Mouse (Mus musculus): ENCODE results near the gene Lce1i. TPM values are rescaled to one million over a fixed set of nuclear protein-coding genes. Genes with fewer than 3 reads are reported as not detected.

Lce1i gene
- polyA plus RNA-seq (2012): not detected in 2 replicates

- no peak for TF ChIP-seq GATA1 (IDR thresholded peaks at IDR 0.05; ENCODE audit: low read length)
Observed at GRCm38 (mm10) chr3:92778799-92779198, at the start of gene Lce1i. TSS of gene Lce1i (minus strand) at chr3:92778899.

- TF ChIP-seq GATA1 (IDR thresholded peaks at IDR 0.05; ENCODE audit: low read length): no peak
Observed at GRCm38 (mm10) chr3:92827108-92827507, 48.4 kb upstream of the Lce1i start, which contains the start of gene Kprp. TSS of gene Kprp (minus strand) at chr3:92827247.

GRCm38 (mm10) chr3:92825808-92826207, 47.1 kb upstream of the Lce1i start:
- TF ChIP-seq GATA1 (IDR thresholded peaks at IDR 0.05; ENCODE audit: low read length): no peak

GRCm38 (mm10) chr3:92815581-92815980, 36.9 kb upstream of the Lce1i start:
- TF ChIP-seq GATA1 (IDR thresholded peaks at IDR 0.05; ENCODE audit: low read length): no peak

- no peak for TF ChIP-seq GATA1 (IDR thresholded peaks at IDR 0.05; ENCODE audit: low read length)
Observed at GRCm38 (mm10) chr3:92807791-92808190, 29.1 kb upstream of the Lce1i start, which contains the start of gene Lce1k. TSS of gene Lce1k (minus strand) at chr3:92807891.

GRCm38 (mm10) chr3:92790414-92790813, 11.7 kb upstream of the Lce1i start, which contains the start of gene Lce1j:
TSS of gene Lce1j (minus strand) at chr3:92790514.
- no peak for TF ChIP-seq GATA1 (IDR thresholded peaks at IDR 0.05; ENCODE audit: low read length)

- no peak for TF ChIP-seq GATA1 (IDR thresholded peaks at IDR 0.05; ENCODE audit: low read length)
Observed at GRCm38 (mm10) chr3:92771573-92771972, 7.1 kb downstream of the Lce1i start.

- TF ChIP-seq GATA1 (IDR thresholded peaks at IDR 0.05; ENCODE audit: low read length): no peak
Observed at GRCm38 (mm10) chr3:92764965-92765364, 13.7 kb downstream of the Lce1i start, which contains the start of gene Lce1h. TSS of gene Lce1h (minus strand) at chr3:92765065.

- TF ChIP-seq GATA1 (IDR thresholded peaks at IDR 0.05; ENCODE audit: low read length): no peak
Observed at GRCm38 (mm10) chr3:92753197-92753596, 25.5 kb downstream of the Lce1i start.

GRCm38 (mm10) chr3:92752238-92752637, 26.5 kb downstream of the Lce1i start, which contains the start of gene Lce1g:
TSS of gene Lce1g (minus strand) at chr3:92752338.
- TF ChIP-seq GATA1 (IDR thresholded peaks at IDR 0.05; ENCODE audit: low read length): no peak

- TF ChIP-seq GATA1 (IDR thresholded peaks at IDR 0.05; ENCODE audit: low read length): no peak
Observed at GRCm38 (mm10) chr3:92738996-92739395, 39.7 kb downstream of the Lce1i start, which contains the start of gene Gm38119. TSS of gene Gm38119 (minus strand) at chr3:92739096.

Other genes with a start within 250 kb of the Lce1i start
- gene 2310046K23Rik, start 244.4 kb downstream of the Lce1i start, polyA plus RNA-seq (2012): not detected in 2 replicates
- not detected in 2 replicates for gene Ivl, start 205.2 kb downstream of the Lce1i start, polyA plus RNA-seq (2012)
- gene Smcp, start 189.9 kb downstream of the Lce1i start, polyA plus RNA-seq (2012): not detected in 2 replicates
- gene 2210017I01Rik, start 171.4 kb downstream of the Lce1i start, polyA plus RNA-seq (2012): not detected in 2 replicates
- not detected in 2 replicates for gene Lce6a, start 157.2 kb downstream of the Lce1i start, polyA plus RNA-seq (2012)
- gene Lce1a1, start 130.6 kb downstream of the Lce1i start, polyA plus RNA-seq (2012): not detected in 2 replicates
- not detected in 2 replicates for gene Lce1b, start 122.0 kb downstream of the Lce1i start, polyA plus RNA-seq (2012)
- gene Lce1a2, start 108.6 kb downstream of the Lce1i start, polyA plus RNA-seq (2012): not detected in 2 replicates
- not detected in 2 replicates for gene Lce1c, start 99.7 kb downstream of the Lce1i start, polyA plus RNA-seq (2012)
- not detected in 2 replicates for gene Lce1d, start 91.7 kb downstream of the Lce1i start, polyA plus RNA-seq (2012)
- not detected in 2 replicates for gene Lce1e, start 69.8 kb downstream of the Lce1i start, polyA plus RNA-seq (2012)
- not detected in 2 replicates for gene Lce1f, start 58.5 kb downstream of the Lce1i start, polyA plus RNA-seq (2012)
- gene Gm38119, start 39.8 kb downstream of the Lce1i start, polyA plus RNA-seq (2012): not detected in 2 replicates
- not detected in 2 replicates for gene Lce1g, start 26.6 kb downstream of the Lce1i start, polyA plus RNA-seq (2012)
- gene Lce1h, start 13.8 kb downstream of the Lce1i start, polyA plus RNA-seq (2012): not detected in 2 replicates
- not detected in 2 replicates for gene Lce1j, start 11.6 kb upstream of the Lce1i start, polyA plus RNA-seq (2012)
- not detected in 2 replicates for gene Lce1k, start 29.0 kb upstream of the Lce1i start, polyA plus RNA-seq (2012)
- not detected in 2 replicates for gene Kprp, start 48.3 kb upstream of the Lce1i start, polyA plus RNA-seq (2012)
- not detected in 2 replicates for gene Lce1l, start 72.4 kb upstream of the Lce1i start, polyA plus RNA-seq (2012)
- not detected in 2 replicates for gene 2310050C09Rik, start 91.3 kb upstream of the Lce1i start, polyA plus RNA-seq (2012)
- not detected in 2 replicates for gene Lce3a, start 147.3 kb upstream of the Lce1i start, polyA plus RNA-seq (2012)
- not detected in 2 replicates for gene Lce3b, start 154.1 kb upstream of the Lce1i start, polyA plus RNA-seq (2012)
- not detected in 2 replicates for gene Lce3c, start 165.6 kb upstream of the Lce1i start, polyA plus RNA-seq (2012)
- not detected in 2 replicates for gene Lce3d, start 178.5 kb upstream of the Lce1i start, polyA plus RNA-seq (2012)
- gene Lce3e, start 188.2 kb upstream of the Lce1i start, polyA plus RNA-seq (2012): not detected in 2 replicates
- not detected in 2 replicates for gene Lce3f, start 213.3 kb upstream of the Lce1i start, polyA plus RNA-seq (2012)
- gene Crct1, start 236.8 kb upstream of the Lce1i start, polyA plus RNA-seq (2012): not detected in 2 replicates
- not detected in 2 replicates for gene Lce1m, start 240.2 kb upstream of the Lce1i start, polyA plus RNA-seq (2012)